Mouse (Mus musculus) ovary, postnatal 36 days (tissue): ENCODE measurements at regions not wholly inside any gene's neighbourhood (a gene's known extent, or its start where the extent isn't known, plus 50 kb on each side); places are given as distances from the start of the nearest gene placed in this dataset.

ENCODE experiments used
- DNase-seq: peaks from one replicate; pipeline ENCODE4 v3.0.0; 2022; ENCODE audit warnings: low spot score, mixed read lengths

- DNase-seq = no peak
Measured at GRCm38 (mm10) chr12:74518032-74518431, 201.8 kb upstream of the Gm11042 start.

GRCm38 (mm10) chr12:74516527-74516926 is 200.3 kb upstream of the Gm11042 start:
- peak; percentile 5 for DNase-seq

GRCm38 (mm10) chr12:74502791-74503190 is 186.6 kb upstream of the Gm11042 start:
- no peak for DNase-seq

GRCm38 (mm10) chr12:74477619-74478018 is 161.4 kb upstream of the Gm11042 start:
- no peak for DNase-seq

GRCm38 (mm10) chr12:74474741-74475140 is 158.5 kb upstream of the Gm11042 start:
- DNase-seq = no peak

GRCm38 (mm10) chr12:74458521-74458920 is 142.3 kb upstream of the Gm11042 start:
- no peak for DNase-seq

GRCm38 (mm10) chr12:74452375-74453090 is 136.3 kb upstream of the Gm11042 start:
- DNase-seq = no peak

- no peak for DNase-seq
Measured at GRCm38 (mm10) chr12:74448248-74448647, 132.1 kb upstream of the Gm11042 start.

GRCm38 (mm10) chr12:74434874-74435273 is 118.7 kb upstream of the Gm11042 start:
- DNase-seq = no peak

- no peak for DNase-seq
Measured at GRCm38 (mm10) chr12:74414738-74415137, 98.5 kb upstream of the Gm11042 start.

GRCm38 (mm10) chr12:74410511-74410910 is 94.3 kb upstream of the Gm11042 start:
- DNase-seq = no peak

GRCm38 (mm10) chr12:74407591-74408095 is 91.4 kb upstream of the Gm11042 start:
- no peak for DNase-seq

GRCm38 (mm10) chr12:74389811-74390210 is 73.6 kb upstream of the Gm11042 start:
- DNase-seq = no peak
